Comparison of ENCODE assay signal across 9 mouse cellular contexts in the genomic region with DNA sequence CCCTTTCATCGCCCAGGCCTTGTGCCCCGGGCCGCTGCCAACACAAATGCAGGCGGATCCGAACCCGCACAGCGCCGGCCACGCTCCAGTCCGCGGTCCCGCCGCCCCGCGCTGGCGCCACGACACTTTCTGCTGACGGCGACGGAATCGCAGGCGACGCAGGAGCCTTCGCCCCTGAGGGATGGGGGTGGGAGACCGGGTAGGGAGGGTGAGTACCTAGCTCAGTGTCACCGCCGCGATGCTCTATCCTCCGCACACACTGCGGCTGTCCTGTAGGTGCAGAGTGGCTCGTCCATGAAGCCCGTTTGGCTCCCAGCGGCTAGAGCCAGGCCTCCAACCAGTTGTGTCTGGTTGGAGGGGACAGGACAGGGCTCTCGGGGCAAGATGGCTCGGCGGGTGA. TPM values are rescaled to one million over a fixed set of nuclear protein-coding genes. Genes with fewer than 3 reads are reported as not detected.
DNase-seq lines count a peak whose midpoint lies in the region; ATAC-seq lines count a peak whose summit lies in the region.
"Had no signal": no experiment of that assay in that cellular context is flagged by ENCODE, and none has a peak within 500 bp of the region (broad histone marks: within the 10 kb centered on the region; RNA-seq: fewer than 3 reads in every experiment).

No protein-coding gene starts in this region.

- peak overlapping the region; percentile 74 for H3K9ac ChIP-seq in heart, embryonic 13.5 days
- H3K9ac ChIP-seq in hindbrain, embryonic 15.5 days = no peak overlapping the region
- no peak overlapping the region for H3K9ac ChIP-seq in midbrain, embryonic 14.5 days (replicated peaks; ENCODE audit: low read length)

- ATAC-seq in heart, embryonic 13.5 days (ENCODE audit: extremely low read depth, insufficient number of reproducible peaks, low FRiP score, low TSS enrichment) = no peak
- no peak for ATAC-seq in hindbrain, embryonic 15.5 days (ENCODE audit: low FRiP score, low read depth)
- no peak for ATAC-seq in midbrain, embryonic 14.5 days (ENCODE audit: low FRiP score, low TSS enrichment)
- ATAC-seq in CD4-positive, CD25-positive, alpha-beta regulatory T cell, adult 4 months = no peak

- H3K4me1 ChIP-seq in heart, embryonic 13.5 days = peaks cover 28% of the 10 kb centered on the region
- peaks cover 30% of the 10 kb centered on the region for H3K4me1 ChIP-seq in hindbrain, embryonic 15.5 days (replicated peaks)
- H3K4me1 ChIP-seq in midbrain, embryonic 14.5 days (ENCODE audit: control insufficient read depth, insufficient read depth, low read length) = peaks cover 5% of the 10 kb centered on the region; the same call in 1 of the 2 replicates

- H3K36me3 ChIP-seq in heart, embryonic 13.5 days = no peaks in the 10 kb centered on the region
- no peaks in the 10 kb centered on the region for H3K36me3 ChIP-seq in hindbrain, embryonic 15.5 days
- H3K36me3 ChIP-seq in midbrain, embryonic 14.5 days (ENCODE audit: control insufficient read depth, insufficient read depth, low read length) = no peaks in the 10 kb centered on the region

- peak overlapping the region; percentile 70 for H3K4me2 ChIP-seq in heart, embryonic 13.5 days
- H3K4me2 ChIP-seq in hindbrain, embryonic 15.5 days = peak overlapping the region; percentile 44
- H3K4me2 ChIP-seq in midbrain, embryonic 14.5 days (ENCODE audit: low read length) = peak overlapping the region; percentile 36

- DNase-seq in heart, adult 9 months (ENCODE audit: low spot score in 2 of 2) = no peak
- DNase-seq in embryo, embryonic 10 days (ENCODE audit: low spot score) = peak; percentile 50
- DNase-seq in midbrain, embryonic 14.5 days = peak; percentile 35
- no peak for DNase-seq in frontal cortex, postnatal 14 days (ENCODE audit: low spot score in 2 of 2)
- DNase-seq in spleen, postnatal 10 days (ENCODE audit: low spot score in 2 of 2) = no peak
- DNase-seq: lung, postnatal 14 days had no signal

- 3% methylated on average over 36 of the region's 36 CpGs for WGBS in heart, embryonic 13.5 days
- WGBS in hindbrain, embryonic 15.5 days = 3% methylated on average over 36 of the region's 36 CpGs
- 6% methylated on average over 36 of the region's 36 CpGs for WGBS in midbrain, embryonic 14.5 days

- H3K27me3 ChIP-seq in heart, embryonic 13.5 days (replicated peaks) = peaks cover 17% of the 10 kb centered on the region
- peaks cover 5% of the 10 kb centered on the region; the same call in 1 of the 2 replicates for H3K27me3 ChIP-seq in hindbrain, embryonic 15.5 days
- no peaks in the 10 kb centered on the region for H3K27me3 ChIP-seq in midbrain, embryonic 14.5 days (ENCODE audit: control insufficient read depth, insufficient read depth, low read length)

- H3K27ac ChIP-seq in heart, embryonic 13.5 days (replicated peaks) = no peak overlapping the region
- H3K27ac ChIP-seq in hindbrain, embryonic 15.5 days (replicated peaks) = no peak overlapping the region
- no peak overlapping the region for H3K27ac ChIP-seq in midbrain, embryonic 14.5 days (replicated peaks; ENCODE audit: low read depth, low read length)

- no peaks in the 10 kb centered on the region for H3K9me3 ChIP-seq in heart, embryonic 13.5 days
- no peaks in the 10 kb centered on the region for H3K9me3 ChIP-seq in hindbrain, embryonic 15.5 days
- no peaks in the 10 kb centered on the region for H3K9me3 ChIP-seq in midbrain, embryonic 14.5 days (ENCODE audit: control insufficient read depth, low read length)

- H3K4me3 ChIP-seq in heart, embryonic 13.5 days = peak overlapping the region; percentile 44
- H3K4me3 ChIP-seq in hindbrain, embryonic 15.5 days = 0 out of 2 replicates have a peak overlapping the region, but pooled peaks have one; percentile 13
- peak overlapping the region; percentile 10; the same call in 1 of the 2 replicates for H3K4me3 ChIP-seq in midbrain, embryonic 14.5 days (replicated peaks; ENCODE audit: low read depth, low read length)

RNA-seq across cellular contexts. Expression of gene Fzd9, which starts 25.6 kb away (rescaled TPM):
- 5.4 and 6.4 TPM in 2 replicates for polyA plus RNA-seq in heart, embryonic 13.5 days (2015; fragmentation: Nextera tagmentation; extraction: Ambion mirVana)
- polyA plus RNA-seq in hindbrain, embryonic 15.5 days (2015; fragmentation: Nextera tagmentation; extraction: Ambion mirVana) = 18.5 and 20.9 TPM in 2 replicates
- polyA plus RNA-seq in midbrain, embryonic 14.5 days (2014; fragmentation: Nextera tagmentation; extraction: Ambion mirVana) = 8.7 and 11.9 TPM in 2 replicates
- not detected for polyA plus RNA-seq in CD4-positive, CD25-positive, alpha-beta regulatory T cell, adult 4 months (2017; shearing (Covaris generic))

Comparison
In these comparisons a context has a peak if more than half of its experiments do, and no peak if none do; other contexts are left out.
1. DNase-seq: peak in embryo, embryonic 10 days (single experiment) and midbrain, embryonic 14.5 days (single experiment); none in heart, adult 9 months (0 of 2), frontal cortex, postnatal 14 days (0 of 2) and spleen, postnatal 10 days (0 of 2).
2. Peak in every context shown above with its lines, with median percentiles within 50 percentile points of each other: H3K4me2 ChIP-seq and H3K4me3 ChIP-seq.